Mouse (Mus musculus) right cerebral cortex, postnatal 10 days (tissue): Measurements from ENCODE around the gene Panx1.

Source experiments
- DNase-seq, 2 experiments: peaks; one replicate each; pipeline ENCODE4 v3.0.0; 2021; ENCODE audit warnings: low spot score in 2 of 2

Gene Panx1

GRCm38 (mm10) chr9:15023049-15023448 is 22.2 kb downstream of the Panx1 start:
- no peak for DNase-seq

- DNase-seq, result no peak
Observed at GRCm38 (mm10) chr9:15021156-15021555, 24.1 kb downstream of the Panx1 start.

GRCm38 (mm10) chr9:15020561-15021080 is 24.7 kb downstream of the Panx1 start:
- no peak for DNase-seq

- DNase-seq, result no peak
Observed at GRCm38 (mm10) chr9:15018756-15019131, 26.5 kb downstream of the Panx1 start.

- no peak for DNase-seq
Observed at GRCm38 (mm10) chr9:15017791-15018755, 27.2 kb downstream of the Panx1 start.

GRCm38 (mm10) chr9:15015223-15015956 is 29.9 kb downstream of the Panx1 start:
- DNase-seq, result peak; percentile 80 to 87

GRCm38 (mm10) chr9:15007566-15007965 is 37.7 kb downstream of the Panx1 start:
- DNase-seq, result no peak

- no peak for DNase-seq
Observed at GRCm38 (mm10) chr9:15004298-15004685, 41.0 kb downstream of the Panx1 start.

GRCm38 (mm10) chr9:15003676-15004297 is 41.5 kb downstream of the Panx1 start:
- no peak for DNase-seq

- DNase-seq, result no peak
Observed at GRCm38 (mm10) chr9:15002995-15003613, 42.2 kb downstream of the Panx1 start.

GRCm38 (mm10) chr9:14998790-14999189 is 46.5 kb downstream of the Panx1 start:
- DNase-seq, result no peak

GRCm38 (mm10) chr9:14997271-14998055 is 47.8 kb downstream of the Panx1 start:
- DNase-seq, result no peak

- DNase-seq, result no peak
Observed at GRCm38 (mm10) chr9:14995525-14995924, 49.8 kb downstream of the Panx1 start.

GRCm38 (mm10) chr9:14988606-14989293 is 56.5 kb downstream of the Panx1 start:
- DNase-seq, result no peak

- DNase-seq, result no peak
Observed at GRCm38 (mm10) chr9:14983141-14983540, 62.1 kb downstream of the Panx1 start.

GRCm38 (mm10) chr9:14982683-14983082 is 62.6 kb downstream of the Panx1 start:
- no peak for DNase-seq

GRCm38 (mm10) chr9:14981539-14982155 is 63.6 kb downstream of the Panx1 start:
- peak; percentile 40 to 66 for DNase-seq

- DNase-seq, result no peak
Observed at GRCm38 (mm10) chr9:14974251-14975232, 70.7 kb downstream of the Panx1 start.

- DNase-seq, result no peak
Observed at GRCm38 (mm10) chr9:14973762-14974161, 71.5 kb downstream of the Panx1 start.
